Mouse (Mus musculus) lung, postnatal 36 days (tissue): ENCODE measurements around the gene Dis3l.
"Not testable (repeated sequence)": the region's sequence is repeated elsewhere in the genome, so short reads cannot be mapped to it uniquely, and the experiment has no call there.

Source experiments
- DNase-seq: peaks from one replicate; pipeline ENCODE4 v3.0.0; 2022; ENCODE audit warnings: mixed read lengths

The Dis3l gene

GRCm38 (mm10) chr9:64316986-64317385, 24.1 kb downstream of the Dis3l start:
- no peak for DNase-seq

- no peak for DNase-seq
Measured at GRCm38 (mm10) chr9:64314696-64315095, 26.4 kb downstream of the Dis3l start.

- no peak for DNase-seq
Measured at GRCm38 (mm10) chr9:64312128-64312527, 29.0 kb downstream of the Dis3l start.

GRCm38 (mm10) chr9:64310996-64311785, 29.9 kb downstream of the Dis3l start:
- no peak for DNase-seq

- no peak for DNase-seq
Measured at GRCm38 (mm10) chr9:64306476-64307312, 34.4 kb downstream of the Dis3l start.

GRCm38 (mm10) chr9:64303086-64303485, 38.0 kb downstream of the Dis3l start:
- DNase-seq = not testable (repeated sequence)

GRCm38 (mm10) chr9:64282404-64282987, 58.6 kb downstream of the Dis3l start:
- DNase-seq = no peak

GRCm38 (mm10) chr9:64281781-64282178, 59.3 kb downstream of the Dis3l start:
- no peak for DNase-seq

GRCm38 (mm10) chr9:64281105-64281780, 59.8 kb downstream of the Dis3l start, which contains the start of gene Tipin:
TSS of gene Tipin (plus strand) at chr9:64281581.
- DNase-seq = peak; percentile 97

GRCm38 (mm10) chr9:64278665-64279310, 62.3 kb downstream of the Dis3l start:
- no peak for DNase-seq

- peak; percentile 86 for DNase-seq
Measured at GRCm38 (mm10) chr9:64277706-64278105, 63.4 kb downstream of the Dis3l start.

- peak; percentile 34 for DNase-seq
Measured at GRCm38 (mm10) chr9:64274919-64275318, 66.2 kb downstream of the Dis3l start.

GRCm38 (mm10) chr9:64274291-64274690, 66.8 kb downstream of the Dis3l start:
- no peak for DNase-seq

GRCm38 (mm10) chr9:64273757-64274156, 67.3 kb downstream of the Dis3l start:
- no peak for DNase-seq

- DNase-seq = peak; percentile 78
Measured at GRCm38 (mm10) chr9:64272611-64273010, 68.5 kb downstream of the Dis3l start.

- no peak for DNase-seq
Measured at GRCm38 (mm10) chr9:64271249-64271648, 69.8 kb downstream of the Dis3l start.

- not testable (repeated sequence) for DNase-seq
Measured at GRCm38 (mm10) chr9:64268836-64269235, 72.3 kb downstream of the Dis3l start.

- no peak for DNase-seq
Measured at GRCm38 (mm10) chr9:64268196-64268595, 72.9 kb downstream of the Dis3l start.

GRCm38 (mm10) chr9:64267231-64267630, 73.9 kb downstream of the Dis3l start:
- no peak for DNase-seq

GRCm38 (mm10) chr9:64264813-64265212, 76.3 kb downstream of the Dis3l start:
- DNase-seq = no peak

GRCm38 (mm10) chr9:64261023-64261422, 80.1 kb downstream of the Dis3l start:
- DNase-seq = no peak

- DNase-seq = peak; percentile 87
Measured at GRCm38 (mm10) chr9:64259906-64260305, 81.2 kb downstream of the Dis3l start.
